Mouse (Mus musculus) liver, embryonic 16.5 days (tissue): ENCODE results near the gene Ccdc32. TPM values are rescaled to one million over a fixed set of nuclear protein-coding genes. Genes with fewer than 3 reads are reported as not detected.

ENCODE experiments used
- ATAC-seq: fragments of 200-750 bp; cut with Nextera tagmentation; 2 replicates; pipeline ENCODE4 v1.8.0; 2017; ENCODE audit warnings: low read depth, mild to moderate bottlenecking, moderate number of reproducible peaks, moderate library complexity
- H3K27ac ChIP-seq: fragments of 300-500 bp; sonication (generic); 2 replicates; pipeline ENCODE4 v1.5.1; 2014; ENCODE audit warnings: mild to moderate bottlenecking, low read length
- H3K27me3 ChIP-seq: fragments of 300-500 bp; sonication (generic); 2 replicates; pipeline ENCODE4 v1.6.1; 2014; ENCODE audit warnings: low read depth, low read length, mixed read lengths; ENCODE audit not compliant: control insufficient read depth, insufficient read depth
- H3K36me3 ChIP-seq: fragments of 300-500 bp; sonication (generic); 2 replicates; pipeline ENCODE4 v1.6.1; 2014; ENCODE audit warnings: mild to moderate bottlenecking; ENCODE audit not compliant: control insufficient read depth, insufficient read depth
- H3K4me1 ChIP-seq: fragments of 300-500 bp; sonication (generic); 2 replicates; pipeline ENCODE4 v1.6.1; 2014; ENCODE audit warnings: low read depth, low read length, mixed read lengths; ENCODE audit not compliant: control insufficient read depth
- H3K4me2 ChIP-seq: fragments of 300-500 bp; sonication (generic); 2 replicates; pipeline ENCODE4 v1.6.1; 2014; ENCODE audit warnings: low read depth, low read length, mixed read lengths
- H3K4me3 ChIP-seq: fragments of 300-500 bp; sonication (generic); 2 replicates; pipeline ENCODE4 v1.5.1; 2014; ENCODE audit warnings: low read depth, mild to moderate bottlenecking, low read length
- H3K9ac ChIP-seq: fragments of 300-500 bp; sonication (generic); 2 replicates; pipeline ENCODE4 v1.6.1; 2014; ENCODE audit warnings: low read depth, low read length
- H3K9me3 ChIP-seq: fragments of 300-500 bp; sonication (generic); replicated peaks from 2 replicates; pipeline ENCODE4 v1.6.1; 2016; ENCODE audit warnings: low read length; ENCODE audit not compliant: control insufficient read depth
- WGBS: fragments of 180-500 bp; shearing (Covaris S2); extraction: QIAGEN DNeasy Blood & Tissue Kit; methylation state at CpG from one replicate; pipeline ENCODE4 v1.1.7; 2014; ENCODE audit not compliant: insufficient replicate concordance; 5-methylcytosine and 5-hydroxymethylcytosine counted together
- polyA plus RNA-seq: library from polyadenylated mRNA; unstranded; fragments of >200 nt; fragmentation: Nextera tagmentation; extraction: Ambion mirVana; gene quantifications from 2 replicates; pipeline ENCODE4 v1.2.1, GENCODE M21; 2015

Gene Ccdc32
- polyA plus RNA-seq, 1 experiment from 2014 or later = 13.3 TPM

- peaks cover 19% of the 10 kb centered on the region for H3K27me3 ChIP-seq
- H3K4me1 ChIP-seq = no peaks in the 10 kb centered on the region
- H3K27ac ChIP-seq = no peak overlapping the region
- no peak overlapping the region for H3K4me3 ChIP-seq
- no peak overlapping the region for H3K4me2 ChIP-seq
- WGBS = 47% methylated on average over 6 of the region's 6 CpGs
- no peaks in the 10 kb centered on the region for H3K9me3 ChIP-seq
- H3K9ac ChIP-seq = no peak overlapping the region
- H3K36me3 ChIP-seq = no peaks in the 10 kb centered on the region
- ATAC-seq = no peak
Measured at GRCm38 (mm10) chr2:118998115-118998866, 30.9 kb downstream of the Ccdc32 start.

GRCm38 (mm10) chr2:118996798-118997105 is 32.4 kb downstream of the Ccdc32 start:
- no peaks in the 10 kb centered on the region for H3K36me3 ChIP-seq
- WGBS = 74% methylated on average over 1 of the region's 1 CpGs

GRCm38 (mm10) chr2:118995919-118996797 is 33.0 kb downstream of the Ccdc32 start:
- 41% methylated on average over 16 of the region's 16 CpGs for WGBS
- Histone ChIP-seq H3K36me3 (no peaks in the 10 kb centered on the region), H3K4me2 (no peak overlapping the region), H3K4me1 (no peaks in the 10 kb centered on the region), H3K27me3 (peaks cover 19% of the 10 kb centered on the region), H3K9me3 (no peaks in the 10 kb centered on the region), H3K9ac (no peak overlapping the region), H3K4me3 (no peak overlapping the region), H3K27ac (no peak overlapping the region)
- no peak for ATAC-seq

More at GRCm38 (mm10) chr2:118996798-118997105, 32.4 kb downstream of the Ccdc32 start:
- no peak overlapping the region for H3K4me3 ChIP-seq
- H3K4me2 ChIP-seq = no peak overlapping the region
- H3K4me1 ChIP-seq = no peaks in the 10 kb centered on the region
- H3K27ac ChIP-seq = no peak overlapping the region
- H3K27me3 ChIP-seq = peaks cover 19% of the 10 kb centered on the region
- ATAC-seq = no peak
- no peaks in the 10 kb centered on the region for H3K9me3 ChIP-seq
- no peak overlapping the region for H3K9ac ChIP-seq

GRCm38 (mm10) chr2:118995490-118995889 is 33.7 kb downstream of the Ccdc32 start:
- H3K4me1 ChIP-seq = no peaks in the 10 kb centered on the region
- no peak overlapping the region for H3K4me2 ChIP-seq
- no peak overlapping the region for H3K4me3 ChIP-seq
- no peaks in the 10 kb centered on the region for H3K9me3 ChIP-seq
- no peak for ATAC-seq
- WGBS = 52% methylated on average over 5 of the region's 5 CpGs
- H3K9ac ChIP-seq = no peak overlapping the region
- no peaks in the 10 kb centered on the region for H3K36me3 ChIP-seq
- H3K27ac ChIP-seq = no peak overlapping the region
- peaks cover 19% of the 10 kb centered on the region for H3K27me3 ChIP-seq

GRCm38 (mm10) chr2:118983812-118984211 is 45.4 kb downstream of the Ccdc32 start:
- H3K9ac ChIP-seq = no peak overlapping the region
- no peak overlapping the region for H3K4me2 ChIP-seq
- no peak overlapping the region for H3K27ac ChIP-seq
- peaks cover 8% of the 10 kb centered on the region for H3K27me3 ChIP-seq
- no peaks in the 10 kb centered on the region for H3K36me3 ChIP-seq
- H3K4me1 ChIP-seq = no peaks in the 10 kb centered on the region
- 59% methylated on average over 8 of the region's 8 CpGs for WGBS
- no peak overlapping the region for H3K4me3 ChIP-seq
- no peaks in the 10 kb centered on the region for H3K9me3 ChIP-seq
- no peak for ATAC-seq

GRCm38 (mm10) chr2:118980841-118981240 is 48.4 kb downstream of the Ccdc32 start:
- H3K4me3 ChIP-seq = no peak overlapping the region
- ATAC-seq = no peak
- WGBS = 70% methylated on average over 6 of the region's 6 CpGs

GRCm38 (mm10) chr2:118978064-118978463 is 51.1 kb downstream of the Ccdc32 start:
- Histone ChIP-seq H3K27me3 (peaks cover 39% of the 10 kb centered on the region), H3K36me3 (no peaks in the 10 kb centered on the region), H3K4me1 (peaks cover 6% of the 10 kb centered on the region; the same call in 1 of the 2 replicates), H3K9me3 (no peaks in the 10 kb centered on the region), H3K4me3 (no peak overlapping the region), H3K27ac (no peak overlapping the region), H3K4me2 (no peak overlapping the region), H3K9ac (no peak overlapping the region)
- no peak for ATAC-seq
- WGBS = 30% methylated on average over 6 of the region's 6 CpGs

More at GRCm38 (mm10) chr2:118980841-118981240, 48.4 kb downstream of the Ccdc32 start:
- Histone ChIP-seq H3K9ac (no peak overlapping the region), H3K27ac (no peak overlapping the region), H3K27me3 (peaks cover 25% of the 10 kb centered on the region), H3K4me1 (peaks cover 6% of the 10 kb centered on the region; the same call in 1 of the 2 replicates), H3K4me2 (no peak overlapping the region), H3K36me3 (no peaks in the 10 kb centered on the region), H3K9me3 (no peaks in the 10 kb centered on the region)

GRCm38 (mm10) chr2:118976941-118977340 is 52.3 kb downstream of the Ccdc32 start:
- Histone ChIP-seq H3K4me2 (peak overlapping the region; percentile 81), H3K9ac (no peak overlapping the region; the same call in 1 of the 2 replicates), H3K4me1 (peaks cover 13% of the 10 kb centered on the region), H3K9me3 (no peaks in the 10 kb centered on the region), H3K4me3 (peak overlapping the region; percentile 59), H3K27ac (no peak overlapping the region), H3K36me3 (no peaks in the 10 kb centered on the region), H3K27me3 (peaks cover 39% of the 10 kb centered on the region)
- 17% methylated on average over 5 of the region's 5 CpGs for WGBS
- ATAC-seq = no peak
